Mouse (Mus musculus) testis, adult 2 months (tissue): ENCODE measurements around the gene Shld1.

Experiments
- CTCF ChIP-seq: fragments of 200-500 bp; IDR thresholded peaks from 2 replicates; pipeline ENCODE4 v1.5.1; 2012; ENCODE audit warnings: low read depth, mild to moderate bottlenecking, inconsistent platforms, low read length, moderate library complexity; ENCODE audit not compliant: control insufficient read depth, insufficient read depth, insufficient replicate concordance
- POLR2A ChIP-seq: fragments of 200-500 bp; IDR thresholded peaks from 2 replicates; pipeline ENCODE4 v1.6.1; 2012; ENCODE audit warnings: low read depth, mild to moderate bottlenecking, inconsistent platforms, low read length, moderate library complexity; ENCODE audit not compliant: control insufficient read depth

DNA sequence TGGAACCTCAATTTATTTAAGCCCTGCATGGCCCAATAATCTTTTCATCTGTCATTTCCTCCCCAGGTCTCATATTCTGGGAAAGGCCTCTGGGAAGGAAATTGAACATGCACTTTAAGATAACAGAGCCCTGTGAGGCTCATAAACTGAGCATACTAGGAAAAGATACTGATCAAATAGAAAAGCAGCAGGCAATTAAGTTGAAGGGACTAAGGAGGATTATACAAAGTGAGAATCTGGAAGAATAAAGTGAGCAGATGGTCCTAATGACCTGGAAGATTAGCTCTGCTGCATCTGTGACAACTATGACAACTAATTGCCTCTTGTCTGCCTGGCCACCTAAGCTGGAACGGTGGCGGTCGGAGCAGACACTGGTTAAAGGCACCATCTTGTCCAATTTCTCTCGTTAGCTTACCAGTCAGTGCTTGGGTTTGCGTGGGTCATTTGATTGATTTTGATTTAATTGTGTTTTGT is 37.3 kb downstream of the Shld1 start:
- no peak for TF ChIP-seq POLR2A
- no peak for TF ChIP-seq CTCF
